Mouse (Mus musculus): ENCODE results near the gene Odf3. TPM values are rescaled to one million over a fixed set of nuclear protein-coding genes. Genes with fewer than 3 reads are reported as not detected.

Gene Odf3
- polyA plus RNA-seq, 1 experiment from 2014 or later = not detected

DNA sequence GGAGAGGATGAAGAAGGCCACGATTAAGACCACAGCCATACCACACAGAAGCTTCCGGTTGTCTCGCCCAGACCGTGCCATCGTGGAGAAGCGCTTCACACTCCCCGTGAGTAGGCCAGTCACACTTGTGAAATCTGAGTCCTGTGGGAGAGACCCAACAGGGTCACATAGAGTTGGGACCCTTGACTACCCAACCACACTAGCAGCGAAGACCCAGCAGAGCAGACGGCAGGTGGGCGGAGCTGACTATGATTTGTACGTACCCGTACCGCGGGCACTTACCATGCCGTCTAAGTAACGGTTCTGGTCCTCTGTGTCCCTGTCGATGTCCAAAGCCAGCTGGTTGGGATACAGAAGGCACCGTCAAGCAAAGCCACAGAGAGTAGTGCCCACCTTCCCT, 6.9 kb downstream of the Odf3 start:
- Histone ChIP-seq H3K27ac (ENCODE audit: low read length) (no peak overlapping the region), H3K4me2 (ENCODE audit: low read depth, low read length) (no peak overlapping the region), H3K9me3 (ENCODE audit: control insufficient read depth, low read length) (no peaks in the 10 kb centered on the region), H3K4me1 (ENCODE audit: control insufficient read depth, insufficient read depth, low read length) (peaks cover 19% of the 10 kb centered on the region), H3K27me3 (replicated peaks; ENCODE audit: control insufficient read depth, insufficient read depth, low read length) (no peaks in the 10 kb centered on the region), H3K9ac (ENCODE audit: low read depth, low read length) (no peak overlapping the region), H3K4me3 (ENCODE audit: low read length) (no peak overlapping the region), H3K36me3 (ENCODE audit: control insufficient read depth, insufficient read depth, low read length) (peaks cover 11% of the 10 kb centered on the region; the same call in 1 of the 2 replicates)
- WGBS = 94% methylated on average over 18 of the region's 18 CpGs
- no peak for ATAC-seq

- ATAC-seq = no peak
- no peak overlapping the region for H3K27ac ChIP-seq (ENCODE audit: low read length)
- H3K4me1 ChIP-seq (ENCODE audit: control insufficient read depth, insufficient read depth, low read length) = peaks cover 19% of the 10 kb centered on the region
- H3K9ac ChIP-seq (ENCODE audit: low read depth, low read length) = peak overlapping the region; percentile 90
- peak overlapping the region; percentile 87 for H3K4me3 ChIP-seq (ENCODE audit: low read length)
- peak overlapping the region; percentile 91 for H3K4me2 ChIP-seq (ENCODE audit: low read depth, low read length)
- 65% methylated on average over 9 of the region's 9 CpGs for WGBS
- no peaks in the 10 kb centered on the region for H3K9me3 ChIP-seq (ENCODE audit: control insufficient read depth, low read length)
- no peaks in the 10 kb centered on the region for H3K27me3 ChIP-seq (replicated peaks; ENCODE audit: control insufficient read depth, insufficient read depth, low read length)
- peaks cover 11% of the 10 kb centered on the region; the same call in 1 of the 2 replicates for H3K36me3 ChIP-seq (ENCODE audit: control insufficient read depth, insufficient read depth, low read length)
Measured at GRCm38 (mm10) chr7:140855181-140855580, 7.6 kb downstream of the Odf3 start.

DNA sequence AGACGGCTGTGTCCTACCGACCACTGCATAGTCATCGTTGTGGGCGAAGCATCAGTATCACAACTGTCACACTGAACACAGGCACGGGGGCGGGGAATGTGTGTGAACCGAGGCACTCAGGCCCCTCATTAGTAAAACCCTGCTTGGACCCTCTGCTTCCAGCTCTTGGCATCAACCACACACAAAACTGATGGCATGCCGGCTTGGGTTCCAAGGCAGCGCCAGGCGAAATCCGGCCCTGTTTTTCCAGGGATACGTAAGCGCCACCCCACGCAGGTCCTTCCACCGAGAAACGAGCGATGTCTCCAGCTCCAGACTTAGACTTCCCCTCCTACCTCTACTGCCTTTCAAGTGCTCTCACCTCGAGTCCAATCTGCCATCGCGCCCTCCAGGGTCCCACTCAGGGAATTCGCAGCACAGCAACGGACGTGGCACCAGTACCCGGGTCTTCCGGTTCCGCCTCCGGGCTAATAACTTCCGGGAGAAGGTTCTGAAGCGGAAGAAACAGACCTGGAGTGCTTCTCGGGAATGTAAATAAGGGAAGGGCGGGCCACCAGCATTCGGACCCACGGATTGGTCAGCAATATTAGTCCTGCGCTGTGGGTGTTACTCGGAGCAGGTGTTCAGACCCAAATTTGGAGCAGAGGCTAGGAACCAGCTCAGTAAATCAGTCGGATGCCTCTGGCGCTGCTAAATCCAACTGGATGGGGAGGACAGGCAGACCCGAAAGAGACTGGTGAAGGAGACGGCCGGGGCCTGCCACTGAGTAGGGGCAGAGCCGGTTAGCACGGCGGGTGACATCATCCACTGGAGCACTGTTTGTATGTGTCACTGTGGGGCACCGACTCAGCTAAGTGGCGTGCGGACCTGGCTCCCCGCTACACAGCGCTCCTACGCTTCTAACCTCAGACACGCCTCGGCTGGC, 8.5 kb downstream of the Odf3 start, which contains the start of gene Gm45785:
Gm45785 (minus strand) TSS at position 472 of the 925 bp plus-strand sequence.
- H3K4me3 ChIP-seq (ENCODE audit: low read length) = peak within 1 kb of the TSS; percentile 87
- peak within 1 kb of the TSS; percentile 90 for H3K9ac ChIP-seq (ENCODE audit: low read depth, low read length)
- H3K9me3 ChIP-seq (ENCODE audit: control insufficient read depth, low read length) = no peaks in the 10 kb centered on the region
- peaks cover 11% of the 10 kb centered on the region; the same call in 1 of the 2 replicates for H3K36me3 ChIP-seq (ENCODE audit: control insufficient read depth, insufficient read depth, low read length)
- WGBS = 1% methylated on average over 51 of the region's 51 CpGs
- ATAC-seq = peak; percentile 86
- H3K4me1 ChIP-seq (ENCODE audit: control insufficient read depth, insufficient read depth, low read length) = peaks cover 19% of the 10 kb centered on the region
- H3K27me3 ChIP-seq (replicated peaks; ENCODE audit: control insufficient read depth, insufficient read depth, low read length) = no peaks in the 10 kb centered on the region
- H3K27ac ChIP-seq (ENCODE audit: low read length) = peak within 1 kb of the TSS; percentile 85
- H3K4me2 ChIP-seq (ENCODE audit: low read depth, low read length) = peak within 1 kb of the TSS; percentile 91

- Histone ChIP-seq H3K4me3 (ENCODE audit: low read length) (peak within 1 kb of the TSS; percentile 87), H3K27me3 (replicated peaks; ENCODE audit: control insufficient read depth, insufficient read depth, low read length) (no peaks in the 10 kb centered on the region), H3K9me3 (ENCODE audit: control insufficient read depth, low read length) (no peaks in the 10 kb centered on the region), H3K4me2 (ENCODE audit: low read depth, low read length) (peak within 1 kb of the TSS; percentile 91), H3K9ac (ENCODE audit: low read depth, low read length) (peak within 1 kb of the TSS; percentile 90), H3K36me3 (ENCODE audit: control insufficient read depth, insufficient read depth, low read length) (peaks cover 11% of the 10 kb centered on the region), H3K4me1 (ENCODE audit: control insufficient read depth, insufficient read depth, low read length) (peaks cover 19% of the 10 kb centered on the region), H3K27ac (ENCODE audit: low read length) (peak within 1 kb of the TSS; percentile 85)
- ATAC-seq = peak; percentile 90
- WGBS = 0% methylated on average over 50 of the region's 50 CpGs
Measured at GRCm38 (mm10) chr7:140856785-140857549, 9.4 kb downstream of the Odf3 start, which contains the start of gene Ric8a. TSS of gene Ric8a (plus strand) at chr7:140856957.

GRCm38 (mm10) chr7:140857550-140858505, 10.2 kb downstream of the Odf3 start, which contains the start of gene Bet1l:
TSS of gene Bet1l (minus strand) at chr7:140857577.
- Histone ChIP-seq H3K27ac (ENCODE audit: low read length) (peak within 1 kb of the TSS; percentile 85), H3K4me3 (ENCODE audit: low read length) (peak within 1 kb of the TSS; percentile 87), H3K4me1 (ENCODE audit: control insufficient read depth, insufficient read depth, low read length) (peaks cover 19% of the 10 kb centered on the region), H3K9me3 (ENCODE audit: control insufficient read depth, low read length) (no peaks in the 10 kb centered on the region), H3K27me3 (replicated peaks; ENCODE audit: control insufficient read depth, insufficient read depth, low read length) (no peaks in the 10 kb centered on the region), H3K4me2 (ENCODE audit: low read depth, low read length) (peak within 1 kb of the TSS; percentile 91), H3K9ac (ENCODE audit: low read depth, low read length) (peak within 1 kb of the TSS; percentile 90), H3K36me3 (ENCODE audit: control insufficient read depth, insufficient read depth, low read length) (peaks cover 15% of the 10 kb centered on the region)
- peak; percentile 37 for ATAC-seq
- 29% methylated on average over 40 of the region's 40 CpGs for WGBS

DNA sequence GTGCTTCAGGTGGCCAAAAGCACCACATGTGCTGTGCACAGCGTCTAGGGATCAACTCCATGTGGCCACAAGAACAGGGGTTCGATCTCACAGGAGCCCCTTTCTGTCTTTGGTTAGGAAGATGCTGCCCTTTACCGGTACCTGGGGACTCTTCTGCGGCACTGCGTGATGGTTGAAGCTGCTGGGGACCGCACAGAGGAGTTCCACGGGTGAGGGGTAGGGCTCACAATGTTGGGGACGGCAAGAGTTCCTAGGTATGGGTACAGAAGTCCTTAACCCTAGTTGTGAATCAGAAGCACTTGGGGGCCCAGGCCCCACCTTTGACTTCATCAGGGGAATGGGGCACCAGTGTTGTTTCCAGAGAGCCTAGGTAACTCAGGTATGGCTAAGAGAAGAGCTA, 11.1 kb downstream of the Odf3 start:
- peaks cover 19% of the 10 kb centered on the region for H3K4me1 ChIP-seq (ENCODE audit: control insufficient read depth, insufficient read depth, low read length)
- no peaks in the 10 kb centered on the region for H3K9me3 ChIP-seq (ENCODE audit: control insufficient read depth, low read length)
- WGBS = 97% methylated on average over 8 of the region's 8 CpGs
- no peak overlapping the region; the same call in 1 of the 2 replicates for H3K4me2 ChIP-seq (ENCODE audit: low read depth, low read length)
- peak overlapping the region; percentile 90 for H3K9ac ChIP-seq (ENCODE audit: low read depth, low read length)
- H3K27ac ChIP-seq (ENCODE audit: low read length) = no peak overlapping the region
- H3K4me3 ChIP-seq (ENCODE audit: low read length) = no peak overlapping the region
- no peak for ATAC-seq
- H3K36me3 ChIP-seq (ENCODE audit: control insufficient read depth, insufficient read depth, low read length) = peaks cover 18% of the 10 kb centered on the region
- no peaks in the 10 kb centered on the region for H3K27me3 ChIP-seq (replicated peaks; ENCODE audit: control insufficient read depth, insufficient read depth, low read length)

DNA sequence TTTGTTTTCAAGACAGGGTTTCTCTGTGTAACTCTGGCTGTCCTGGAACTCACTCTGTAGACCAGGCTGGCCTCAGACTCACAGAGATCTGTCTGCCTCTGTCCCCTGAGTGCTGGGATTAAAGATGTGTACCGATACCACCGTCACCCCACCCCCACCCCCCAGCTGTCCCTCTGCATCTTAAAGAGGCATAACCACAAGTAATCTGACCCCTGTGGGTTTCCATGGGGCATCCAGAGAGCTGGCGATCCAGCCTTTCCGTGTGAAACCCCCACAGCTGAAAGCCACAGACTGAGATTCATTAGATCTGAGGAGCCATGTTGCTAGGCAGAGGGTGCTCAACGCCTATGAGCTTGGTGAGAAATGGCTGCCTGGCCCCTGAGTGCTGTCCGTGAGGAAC, 12.4 kb downstream of the Odf3 start:
- H3K36me3 ChIP-seq (ENCODE audit: control insufficient read depth, insufficient read depth, low read length) = peaks cover 17% of the 10 kb centered on the region
- H3K9me3 ChIP-seq (ENCODE audit: control insufficient read depth, low read length) = no peaks in the 10 kb centered on the region
- WGBS = 73% methylated on average over 6 of the region's 6 CpGs
- no peaks in the 10 kb centered on the region for H3K27me3 ChIP-seq (replicated peaks; ENCODE audit: control insufficient read depth, insufficient read depth, low read length)
- no peak overlapping the region for H3K4me2 ChIP-seq (ENCODE audit: low read depth, low read length)
- no peak for ATAC-seq
- no peak overlapping the region for H3K27ac ChIP-seq (ENCODE audit: low read length)
- no peak overlapping the region for H3K9ac ChIP-seq (ENCODE audit: low read depth, low read length)
- H3K4me1 ChIP-seq (ENCODE audit: control insufficient read depth, insufficient read depth, low read length) = peaks cover 19% of the 10 kb centered on the region
- H3K4me3 ChIP-seq (ENCODE audit: low read length) = no peak overlapping the region

GRCm38 (mm10) chr7:140860728-140861127, 13.1 kb downstream of the Odf3 start:
- no peaks in the 10 kb centered on the region for H3K9me3 ChIP-seq (ENCODE audit: control insufficient read depth, low read length)
- no peak overlapping the region for H3K4me3 ChIP-seq (ENCODE audit: low read length)
- H3K36me3 ChIP-seq (ENCODE audit: control insufficient read depth, insufficient read depth, low read length) = peaks cover 17% of the 10 kb centered on the region
- no peaks in the 10 kb centered on the region for H3K27me3 ChIP-seq (replicated peaks; ENCODE audit: control insufficient read depth, insufficient read depth, low read length)
- H3K27ac ChIP-seq (ENCODE audit: low read length) = no peak overlapping the region
- peaks cover 13% of the 10 kb centered on the region for H3K4me1 ChIP-seq (ENCODE audit: control insufficient read depth, insufficient read depth, low read length)
- H3K4me2 ChIP-seq (ENCODE audit: low read depth, low read length) = no peak overlapping the region
- no peak for ATAC-seq
- WGBS = 91% methylated on average over 5 of the region's 5 CpGs
- no peak overlapping the region for H3K9ac ChIP-seq (ENCODE audit: low read depth, low read length)

Measured in intestine, embryonic 16.5 days (tissue).